ENCODE assay signal across 10 mouse cellular contexts in the genomic region with DNA sequence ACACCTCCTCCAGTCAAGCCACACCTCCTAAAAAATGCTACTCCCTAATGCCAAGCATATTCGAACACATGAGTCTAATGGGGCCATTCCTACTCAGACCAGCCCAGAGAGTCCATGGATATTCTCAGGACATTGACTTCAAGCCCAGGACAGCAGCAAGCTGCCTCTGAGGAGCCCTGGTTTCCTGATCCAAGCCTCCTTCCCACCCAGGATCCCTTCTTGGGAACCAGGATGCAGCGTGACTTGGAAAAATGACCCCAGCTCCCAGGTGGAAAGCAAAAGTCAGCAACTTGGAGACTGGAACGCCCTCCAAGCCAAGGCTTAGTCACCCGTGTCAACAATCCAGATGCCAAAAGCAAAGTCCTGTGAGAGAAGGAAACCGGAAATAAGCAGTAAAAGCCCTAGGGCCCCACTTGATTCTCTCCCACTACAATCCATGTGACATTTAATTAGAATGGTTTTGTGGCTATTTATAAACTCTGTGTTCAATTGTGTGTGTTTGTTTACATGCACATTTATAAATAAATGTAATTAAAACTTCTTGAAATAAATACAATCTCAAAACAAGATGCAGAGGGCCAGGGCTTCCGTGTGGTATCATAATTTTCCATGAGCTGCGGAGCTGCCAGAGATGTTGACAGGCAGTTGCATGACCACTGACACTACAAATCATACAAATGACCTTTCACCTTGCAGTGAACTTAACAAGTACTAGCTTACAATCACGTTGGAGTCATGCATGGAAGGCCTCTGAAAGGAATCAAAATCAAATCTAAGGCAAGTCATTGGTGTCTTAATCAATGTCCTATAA.
DNase-seq lines count a peak whose midpoint lies in the region; TF ChIP-seq lines count a peak whose summit lies in the region.
"Had no signal": no experiment of that assay in that cellular context is flagged by ENCODE, and none has a peak within 500 bp of the region (broad histone marks: within the 10 kb centered on the region; RNA-seq: fewer than 3 reads in every experiment).

No protein-coding gene starts in this region.

- H3K27ac ChIP-seq in brown adipose tissue, adult 24 weeks (replicated peaks; ENCODE audit: low read depth, low read length), result peak overlapping the region; percentile 50
- H3K27ac ChIP-seq in thymus, adult 2 months (ENCODE audit: control insufficient read depth, insufficient read depth, low read length), result no peak overlapping the region
- H3K27ac ChIP-seq: forebrain, embryonic 13.5 days; hindbrain, embryonic 14.5 days; neural tube, embryonic 13.5 days had no signal

- DNase-seq in gastrocnemius, postnatal 25 days, result peak; percentile 71
- peak; percentile 76 to 82 for DNase-seq in kidney, adult 8-10 months
- DNase-seq in lung, postnatal 10 days, result peak; percentile 27
- DNase-seq in MN1 (ENCODE audit: low spot score), result no peak
- DNase-seq in retina, embryonic 14.5 days (ENCODE audit: low spot score), result no peak
- no peak for DNase-seq in thymus, adult 2 months

- no peaks in the 10 kb centered on the region for H3K4me1 ChIP-seq in brown adipose tissue, adult 24 weeks (ENCODE audit: control insufficient read depth, insufficient read depth, insufficient read length, low read length)
- no peaks in the 10 kb centered on the region for H3K4me1 ChIP-seq in thymus, adult 2 months (replicated peaks; ENCODE audit: control insufficient read depth, insufficient read depth, low read length)

- 84% methylated on average over 8 of the region's 8 CpGs for WGBS in thymus, adult 2 months

- TF ChIP-seq CTCF in thymus, adult 2 months (IDR thresholded peaks at IDR 0.05; ENCODE audit: borderline replicate concordance, control insufficient read depth, extremely low read depth, insufficient read depth, low read length, poor library complexity), result no peak

- H3K4me3 ChIP-seq in brown adipose tissue, adult 24 weeks (ENCODE audit: insufficient read depth, low read depth, low read length), result no peak overlapping the region
- H3K4me3 ChIP-seq in thymus, adult 2 months (ENCODE audit: control insufficient read depth, insufficient read depth, low read length), result no peak overlapping the region
- H3K4me3 ChIP-seq: forebrain, embryonic 13.5 days; neural tube, embryonic 13.5 days had no signal

- H3K27me3 ChIP-seq in thymus, adult 2 months (ENCODE audit: control insufficient read depth, insufficient read depth, low read length), result no peaks in the 10 kb centered on the region
- H3K27me3 ChIP-seq: forebrain, embryonic 13.5 days; neural tube, embryonic 13.5 days had no signal

- no peaks in the 10 kb centered on the region for H3K36me3 ChIP-seq in thymus, adult 2 months (ENCODE audit: control insufficient read depth, insufficient read depth, low read length)
- H3K36me3 ChIP-seq: neural tube, embryonic 13.5 days had no signal

- no peak for TF ChIP-seq POLR2A in thymus, adult 2 months (IDR thresholded peaks at IDR 0.05; ENCODE audit: control insufficient read depth, extremely low read depth, insufficient read depth, low read length, poor library complexity)

Comparison
In these comparisons a context has a peak if more than half of its experiments do, and no peak if none do; other contexts are left out.
1. DNase-seq: peak in gastrocnemius, postnatal 25 days (single experiment), kidney, adult 8-10 months (2 of 2) and lung, postnatal 10 days (single experiment); none in MN1 (single experiment), retina, embryonic 14.5 days (single experiment) and thymus, adult 2 months (single experiment).